Mouse (Mus musculus) heart, embryonic 10.5 days (tissue): ENCODE data around the gene Upk1a. TPM values are rescaled to one million over a fixed set of nuclear protein-coding genes. Genes with fewer than 3 reads are reported as not detected.

Experiments
- DNase-seq: peaks from one replicate; pipeline ENCODE4 v3.0.0-alpha.2; 2017; ENCODE audit warnings: low spot score
- H3K27ac ChIP-seq: fragments of 300-500 bp; sonication (generic); 2 replicates; pipeline ENCODE4 v1.5.1; 2016; ENCODE audit warnings: mild to moderate bottlenecking
- H3K27me3 ChIP-seq: fragments of 300-500 bp; sonication (generic); 2 replicates; pipeline ENCODE4 v1.6.1; 2016; ENCODE audit warnings: mild to moderate bottlenecking; ENCODE audit not compliant: poor library complexity, insufficient read depth, severe bottlenecking
- H3K36me3 ChIP-seq: fragments of 300-500 bp; sonication (generic); 2 replicates; pipeline ENCODE4 v1.6.1; 2016; ENCODE audit warnings: mild to moderate bottlenecking, moderate library complexity
- H3K4me1 ChIP-seq: fragments of 300-500 bp; sonication (generic); 2 replicates; pipeline ENCODE4 v1.6.1; 2016; ENCODE audit warnings: mild to moderate bottlenecking
- H3K4me3 ChIP-seq: fragments of 300-500 bp; sonication (generic); 2 replicates; pipeline ENCODE4 v1.5.1; 2016; ENCODE audit warnings: mild to moderate bottlenecking, moderate library complexity
- H3K9me3 ChIP-seq: fragments of 300-500 bp; sonication (generic); 2 replicates; pipeline ENCODE4 v1.6.1; 2016; ENCODE audit warnings: mild to moderate bottlenecking, moderate library complexity
- WGBS: fragments of 180-500 bp; shearing (Covaris S2); methylation state at CpG from one replicate; pipeline ENCODE4 v1.1.7; 2016; 5-methylcytosine and 5-hydroxymethylcytosine counted together
- polyA plus RNA-seq: library from polyadenylated mRNA; unstranded; fragments of >200 nt; fragmentation: Nextera tagmentation; extraction: Ambion mirVana; gene quantifications from 2 replicates; pipeline ENCODE4 v1.2.1, GENCODE M21; 2016

Gene Upk1a
- polyA plus RNA-seq, 1 experiment from 2014 or later: 2.7 TPM

GRCm38 (mm10) chr7:30586455-30587020 lies 26.1 kb downstream of the Upk1a start:
- Histone ChIP-seq H3K27ac (no peak overlapping the region), H3K36me3 (peaks cover 53% of the 10 kb centered on the region), H3K4me3 (peak overlapping the region; percentile 95), H3K4me1 (peaks cover 19% of the 10 kb centered on the region), H3K27me3 (no peaks in the 10 kb centered on the region), H3K9me3 (no peaks in the 10 kb centered on the region)
- WGBS: 90% methylated on average over 28 of the region's 28 CpGs
- no peak for DNase-seq

- peaks cover 19% of the 10 kb centered on the region for H3K4me1 ChIP-seq
- H3K9me3 ChIP-seq: no peaks in the 10 kb centered on the region
- H3K4me3 ChIP-seq: no peak overlapping the region
- no peaks in the 10 kb centered on the region for H3K27me3 ChIP-seq
- 93% methylated on average over 7 of the region's 7 CpGs for WGBS
- peaks cover 67% of the 10 kb centered on the region for H3K36me3 ChIP-seq
- H3K27ac ChIP-seq: no peak overlapping the region
- DNase-seq: no peak
Observed at GRCm38 (mm10) chr7:30585170-30585569, 27.5 kb downstream of the Upk1a start.

- 92% methylated on average over 10 of the region's 10 CpGs for WGBS
- Histone ChIP-seq H3K4me1 (peaks cover 12% of the 10 kb centered on the region), H3K36me3 (peaks cover 75% of the 10 kb centered on the region), H3K9me3 (no peaks in the 10 kb centered on the region), H3K27ac (no peak overlapping the region), H3K27me3 (no peaks in the 10 kb centered on the region), H3K4me3 (no peak overlapping the region)
- no peak for DNase-seq
Observed at GRCm38 (mm10) chr7:30584339-30584738, 28.3 kb downstream of the Upk1a start.

- Histone ChIP-seq H3K4me1 (peaks cover under 1% of the 10 kb centered on the region), H3K27ac (no peak overlapping the region), H3K9me3 (no peaks in the 10 kb centered on the region), H3K27me3 (no peaks in the 10 kb centered on the region), H3K36me3 (peaks cover 100% of the 10 kb centered on the region), H3K4me3 (no peak overlapping the region)
- WGBS: 94% methylated on average over 16 of the region's 16 CpGs
- no peak for DNase-seq
Observed at GRCm38 (mm10) chr7:30581547-30581946, 31.1 kb downstream of the Upk1a start.

- 92% methylated on average over 8 of the region's 8 CpGs for WGBS
- DNase-seq: no peak
- Histone ChIP-seq H3K4me3 (no peak overlapping the region), H3K27me3 (no peaks in the 10 kb centered on the region), H3K36me3 (peaks cover 100% of the 10 kb centered on the region), H3K9me3 (no peaks in the 10 kb centered on the region), H3K27ac (no peak overlapping the region), H3K4me1 (no peaks in the 10 kb centered on the region)
Observed at GRCm38 (mm10) chr7:30579950-30580349, 32.7 kb downstream of the Upk1a start.

GRCm38 (mm10) chr7:30572969-30573368 lies 39.7 kb downstream of the Upk1a start:
- H3K4me1 ChIP-seq: no peaks in the 10 kb centered on the region
- H3K9me3 ChIP-seq: no peaks in the 10 kb centered on the region
- DNase-seq: no peak
- no peaks in the 10 kb centered on the region for H3K27me3 ChIP-seq
- H3K4me3 ChIP-seq: no peak overlapping the region
- H3K36me3 ChIP-seq: peaks cover 100% of the 10 kb centered on the region
- WGBS: 82% methylated on average over 2 of the region's 2 CpGs
- H3K27ac ChIP-seq: no peak overlapping the region

GRCm38 (mm10) chr7:30572389-30572788 lies 40.3 kb downstream of the Upk1a start:
- peaks cover 98% of the 10 kb centered on the region for H3K36me3 ChIP-seq
- no peak overlapping the region for H3K4me3 ChIP-seq
- H3K27ac ChIP-seq: no peak overlapping the region
- WGBS: 82% methylated on average over 5 of the region's 5 CpGs
- DNase-seq: no peak
- no peaks in the 10 kb centered on the region for H3K4me1 ChIP-seq
- no peaks in the 10 kb centered on the region for H3K9me3 ChIP-seq
- no peaks in the 10 kb centered on the region for H3K27me3 ChIP-seq

GRCm38 (mm10) chr7:30567555-30567954 lies 45.1 kb downstream of the Upk1a start:
- Histone ChIP-seq H3K27ac (no peak overlapping the region), H3K36me3 (peaks cover 79% of the 10 kb centered on the region)
- 89% methylated on average over 11 of the region's 11 CpGs for WGBS

GRCm38 (mm10) chr7:30566033-30566432 lies 46.6 kb downstream of the Upk1a start:
- peaks cover 67% of the 10 kb centered on the region for H3K36me3 ChIP-seq
- no peak overlapping the region for H3K4me3 ChIP-seq
- no peak overlapping the region for H3K27ac ChIP-seq
- no peaks in the 10 kb centered on the region for H3K27me3 ChIP-seq
- WGBS: 82% methylated on average over 9 of the region's 9 CpGs
- no peak for DNase-seq
- H3K4me1 ChIP-seq: peaks cover 5% of the 10 kb centered on the region
- no peaks in the 10 kb centered on the region for H3K9me3 ChIP-seq

More at GRCm38 (mm10) chr7:30567555-30567954, 45.1 kb downstream of the Upk1a start:
- H3K4me3 ChIP-seq: no peak overlapping the region
- no peak for DNase-seq
- peaks cover 5% of the 10 kb centered on the region for H3K4me1 ChIP-seq
- H3K9me3 ChIP-seq: no peaks in the 10 kb centered on the region
- no peaks in the 10 kb centered on the region for H3K27me3 ChIP-seq

GRCm38 (mm10) chr7:30564970-30565571 lies 47.6 kb downstream of the Upk1a start, which contains the start of gene Igflr1:
TSS of gene Igflr1 (plus strand) at chr7:30565427.
- no peaks in the 10 kb centered on the region for H3K27me3 ChIP-seq
- no peaks in the 10 kb centered on the region for H3K9me3 ChIP-seq
- peaks cover 57% of the 10 kb centered on the region for H3K36me3 ChIP-seq
- H3K4me1 ChIP-seq: peaks cover 5% of the 10 kb centered on the region
- 92% methylated on average over 12 of the region's 12 CpGs for WGBS
- H3K4me3 ChIP-seq: peak within 1 kb of the TSS; percentile 79
- DNase-seq: no peak
- no peak within 1 kb of the TSS for H3K27ac ChIP-seq

- WGBS: 26% methylated on average over 6 of the region's 6 CpGs
- Histone ChIP-seq H3K36me3 (peaks cover 46% of the 10 kb centered on the region), H3K4me3 (peak overlapping the region; percentile 79), H3K27ac (peak overlapping the region; percentile 95; the same call in 1 of the 2 replicates), H3K27me3 (no peaks in the 10 kb centered on the region), H3K9me3 (no peaks in the 10 kb centered on the region), H3K4me1 (peaks cover 7% of the 10 kb centered on the region)
- no peak for DNase-seq
Observed at GRCm38 (mm10) chr7:30563906-30564280, 48.8 kb downstream of the Upk1a start.

GRCm38 (mm10) chr7:30563117-30563905 lies 49.3 kb downstream of the Upk1a start, which contains the start of the genes U2af1l4, Gm49396 and Psenen:
TSS of gene U2af1l4 (plus strand) at chr7:30563301.
TSS of gene Gm49396 (plus strand) at chr7:30563344.
TSS of gene Psenen (minus strand) at chr7:30563627.
- Histone ChIP-seq H3K27ac (peak within 1 kb of the TSS; percentile 95), H3K9me3 (no peaks in the 10 kb centered on the region), H3K4me1 (peaks cover 13% of the 10 kb centered on the region), H3K27me3 (no peaks in the 10 kb centered on the region), H3K36me3 (peaks cover 40% of the 10 kb centered on the region), H3K4me3 (peak within 1 kb of the TSS; percentile 79)
- DNase-seq: peak; percentile 99
- under 1% methylated on average over 45 of the region's 45 CpGs for WGBS
